Mouse (Mus musculus): ENCODE measurements around the gene Sphk2. TPM values are rescaled to one million over a fixed set of nuclear protein-coding genes. Genes with fewer than 3 reads are reported as not detected.

Sphk2 gene
- polyA plus RNA-seq, 1 experiment from 2014 or later: 25.1 TPM

- H3K27ac ChIP-seq (replicated peaks): no peak overlapping the region
Observed at GRCm38 (mm10) chr7:45723301-45723700, 5.5 kb upstream of the Sphk2 start.

DNA sequence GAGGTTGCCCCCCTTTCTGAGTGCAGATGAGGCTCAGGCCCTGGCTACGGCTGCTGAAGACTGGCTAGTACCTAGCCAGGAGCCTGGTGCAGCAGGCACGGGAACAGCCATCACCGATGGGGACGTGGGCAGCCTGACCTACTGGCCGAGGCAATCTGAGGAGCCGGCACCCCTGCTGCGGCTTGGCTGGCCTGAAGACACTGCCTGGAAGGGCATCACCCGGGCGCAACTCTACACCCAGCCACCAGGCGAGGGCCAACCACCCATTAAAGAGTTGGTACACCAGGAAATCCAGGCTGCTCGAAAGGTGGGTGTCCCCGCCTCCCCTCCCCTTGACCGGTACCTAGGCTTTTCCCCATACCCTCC, 4.5 kb upstream of the Sphk2 start:
- H3K36me3 ChIP-seq: peaks cover 82% of the 10 kb centered on the region
- 78% methylated on average over 13 of the region's 13 CpGs for WGBS
- no peak overlapping the region for H3K27ac ChIP-seq (replicated peaks)
- no peaks in the 10 kb centered on the region for H3K27me3 ChIP-seq
- H3K9ac ChIP-seq: 0 out of 2 replicates have a peak overlapping the region, but pooled peaks have one; percentile 31
- no peak overlapping the region for H3K4me3 ChIP-seq
- no peaks in the 10 kb centered on the region for H3K9me3 ChIP-seq
- no peak overlapping the region for H3K4me2 ChIP-seq
- ATAC-seq (ENCODE audit: low read depth): no peak
- H3K4me1 ChIP-seq (replicated peaks): peaks cover 30% of the 10 kb centered on the region

More at GRCm38 (mm10) chr7:45723301-45723700, 5.5 kb upstream of the Sphk2 start:
- 87% methylated on average over 4 of the region's 4 CpGs for WGBS
- Histone ChIP-seq H3K9me3 (no peaks in the 10 kb centered on the region), H3K4me1 (replicated peaks) (peaks cover 29% of the 10 kb centered on the region), H3K36me3 (peaks cover 84% of the 10 kb centered on the region), H3K4me3 (no peak overlapping the region), H3K9ac (no peak overlapping the region), H3K27me3 (no peaks in the 10 kb centered on the region), H3K4me2 (no peak overlapping the region)
- ATAC-seq (ENCODE audit: low read depth): no peak

GRCm38 (mm10) chr7:45721642-45722347, 4.0 kb upstream of the Sphk2 start:
- H3K27ac ChIP-seq (replicated peaks): no peak overlapping the region
- 67% methylated on average over 13 of the region's 13 CpGs for WGBS
- H3K36me3 ChIP-seq: peaks cover 76% of the 10 kb centered on the region
- ATAC-seq (ENCODE audit: low read depth): no peak
- H3K27me3 ChIP-seq: no peaks in the 10 kb centered on the region
- no peaks in the 10 kb centered on the region for H3K9me3 ChIP-seq
- no peak overlapping the region for H3K4me3 ChIP-seq
- H3K9ac ChIP-seq: 0 out of 2 replicates have a peak overlapping the region, but pooled peaks have one; percentile 31
- no peak overlapping the region for H3K4me2 ChIP-seq
- H3K4me1 ChIP-seq (replicated peaks): peaks cover 35% of the 10 kb centered on the region

DNA sequence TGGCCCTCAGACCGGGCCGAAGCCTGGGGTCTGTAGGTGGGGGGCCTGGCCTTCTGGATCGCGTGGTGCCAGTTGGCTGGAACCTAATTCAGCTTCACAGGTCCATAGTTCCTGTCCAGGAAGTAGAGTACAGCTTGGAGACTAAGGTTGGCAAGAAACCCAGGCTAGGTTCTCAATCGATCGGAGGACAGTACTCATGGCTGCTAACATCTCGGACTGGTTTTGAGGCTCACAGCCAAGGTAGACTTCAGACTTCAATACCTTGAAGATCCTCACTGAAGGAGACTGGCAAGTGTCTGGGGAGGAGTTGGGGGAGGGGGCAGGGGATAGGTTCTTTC, 3.4 kb upstream of the Sphk2 start:
- Histone ChIP-seq H3K9ac (0 out of 2 replicates have a peak overlapping the region, but pooled peaks have one; percentile 22), H3K36me3 (peaks cover 70% of the 10 kb centered on the region)

GRCm38 (mm10) chr7:45720413-45721233, 2.8 kb upstream of the Sphk2 start, which contains the start of gene Fam83e:
Gene Fam83e (plus strand): TSS chr7:45721212.
- H3K4me2 ChIP-seq: no peak within 1 kb of the TSS
- H3K27ac ChIP-seq (replicated peaks): no peak within 1 kb of the TSS
- H3K9me3 ChIP-seq: no peaks in the 10 kb centered on the region
- H3K4me1 ChIP-seq (replicated peaks): peaks cover 47% of the 10 kb centered on the region
- H3K36me3 ChIP-seq: peaks cover 65% of the 10 kb centered on the region
- no peak for ATAC-seq (ENCODE audit: low read depth)
- H3K4me3 ChIP-seq: no peak within 1 kb of the TSS
- 86% methylated on average over 14 of the region's 14 CpGs for WGBS
- no peaks in the 10 kb centered on the region for H3K27me3 ChIP-seq
- peak within 1 kb of the TSS; percentile 96; the same call in 1 of the 2 replicates for H3K9ac ChIP-seq

More for the DNA sequence above, 3.4 kb upstream of the Sphk2 start:
- 79% methylated on average over 7 of the region's 7 CpGs for WGBS
- H3K27me3 ChIP-seq: no peaks in the 10 kb centered on the region
- no peak overlapping the region for H3K4me3 ChIP-seq
- H3K4me1 ChIP-seq (replicated peaks): peaks cover 41% of the 10 kb centered on the region
- H3K27ac ChIP-seq (replicated peaks): no peak overlapping the region
- no peak overlapping the region for H3K4me2 ChIP-seq
- H3K9me3 ChIP-seq: no peaks in the 10 kb centered on the region
- ATAC-seq (ENCODE audit: low read depth): no peak

DNA sequence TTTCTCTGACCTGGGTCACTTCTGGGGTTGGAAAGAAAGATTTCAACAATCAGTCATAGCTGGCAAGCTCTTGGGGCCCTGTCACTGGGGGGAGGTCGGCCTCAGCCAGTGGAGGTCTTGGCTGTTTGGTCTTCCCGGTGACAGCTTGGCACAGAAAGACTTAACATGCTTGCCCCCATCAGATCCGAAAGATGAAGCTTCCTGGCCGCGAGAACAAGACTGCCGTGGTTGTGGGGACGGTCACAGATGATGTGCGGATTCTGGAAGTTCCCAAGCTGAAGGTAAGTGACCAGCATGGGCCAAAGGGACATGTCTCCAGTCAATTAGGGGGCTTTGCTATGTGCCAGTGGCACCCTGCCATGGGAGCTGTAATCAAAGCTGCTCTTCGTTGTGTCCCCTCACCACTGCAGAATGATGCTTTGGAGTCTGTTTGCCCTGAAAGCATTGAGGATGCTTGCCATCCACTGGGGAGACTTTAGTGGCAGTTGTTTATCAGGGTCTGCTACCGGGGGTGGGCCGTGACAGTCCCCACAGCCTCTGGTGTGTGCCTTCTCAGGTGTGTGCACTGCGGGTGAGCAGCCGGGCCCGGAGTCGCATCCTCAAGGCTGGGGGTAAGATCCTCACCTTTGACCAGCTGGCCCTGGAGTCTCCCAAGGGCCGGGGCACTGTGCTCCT, 2.1 kb upstream of the Sphk2 start:
- peak overlapping the region; percentile 96; the same call in 1 of the 2 replicates for H3K9ac ChIP-seq
- H3K4me3 ChIP-seq: peak overlapping the region; percentile 90; the same call in 1 of the 2 replicates
- H3K4me1 ChIP-seq (replicated peaks): peaks cover 50% of the 10 kb centered on the region
- H3K27me3 ChIP-seq: no peaks in the 10 kb centered on the region
- H3K27ac ChIP-seq (replicated peaks): no peak overlapping the region
- peak overlapping the region; percentile 91; the same call in 1 of the 2 replicates for H3K4me2 ChIP-seq
- 92% methylated on average over 16 of the region's 16 CpGs for WGBS
- peaks cover 57% of the 10 kb centered on the region for H3K36me3 ChIP-seq
- ATAC-seq (ENCODE audit: low read depth): no peak
- H3K9me3 ChIP-seq: no peaks in the 10 kb centered on the region

GRCm38 (mm10) chr7:45719180-45719579, 1.4 kb upstream of the Sphk2 start:
- 88% methylated on average over 10 of the region's 10 CpGs for WGBS
- H3K36me3 ChIP-seq: peaks cover 50% of the 10 kb centered on the region

GRCm38 (mm10) chr7:45718331-45718730, 529 bp upstream of the Sphk2 start:
- Histone ChIP-seq H3K4me3 (peak overlapping the region; percentile 90), H3K9me3 (no peaks in the 10 kb centered on the region), H3K9ac (peak overlapping the region; percentile 96), H3K4me2 (peak overlapping the region; percentile 91), H3K27ac (replicated peaks) (peak overlapping the region; percentile 92), H3K27me3 (no peaks in the 10 kb centered on the region), H3K4me1 (replicated peaks) (peaks cover 62% of the 10 kb centered on the region), H3K36me3 (peaks cover 47% of the 10 kb centered on the region)
- no peak for ATAC-seq (ENCODE audit: low read depth)
- WGBS: under 1% methylated on average over 20 of the region's 20 CpGs

More at GRCm38 (mm10) chr7:45719180-45719579, 1.4 kb upstream of the Sphk2 start:
- ATAC-seq (ENCODE audit: low read depth): no peak
- Histone ChIP-seq H3K4me1 (replicated peaks) (peaks cover 57% of the 10 kb centered on the region), H3K4me2 (peak overlapping the region; percentile 91), H3K27ac (replicated peaks) (no peak overlapping the region), H3K9ac (peak overlapping the region; percentile 96), H3K27me3 (no peaks in the 10 kb centered on the region), H3K4me3 (peak overlapping the region; percentile 90), H3K9me3 (no peaks in the 10 kb centered on the region)

DNA sequence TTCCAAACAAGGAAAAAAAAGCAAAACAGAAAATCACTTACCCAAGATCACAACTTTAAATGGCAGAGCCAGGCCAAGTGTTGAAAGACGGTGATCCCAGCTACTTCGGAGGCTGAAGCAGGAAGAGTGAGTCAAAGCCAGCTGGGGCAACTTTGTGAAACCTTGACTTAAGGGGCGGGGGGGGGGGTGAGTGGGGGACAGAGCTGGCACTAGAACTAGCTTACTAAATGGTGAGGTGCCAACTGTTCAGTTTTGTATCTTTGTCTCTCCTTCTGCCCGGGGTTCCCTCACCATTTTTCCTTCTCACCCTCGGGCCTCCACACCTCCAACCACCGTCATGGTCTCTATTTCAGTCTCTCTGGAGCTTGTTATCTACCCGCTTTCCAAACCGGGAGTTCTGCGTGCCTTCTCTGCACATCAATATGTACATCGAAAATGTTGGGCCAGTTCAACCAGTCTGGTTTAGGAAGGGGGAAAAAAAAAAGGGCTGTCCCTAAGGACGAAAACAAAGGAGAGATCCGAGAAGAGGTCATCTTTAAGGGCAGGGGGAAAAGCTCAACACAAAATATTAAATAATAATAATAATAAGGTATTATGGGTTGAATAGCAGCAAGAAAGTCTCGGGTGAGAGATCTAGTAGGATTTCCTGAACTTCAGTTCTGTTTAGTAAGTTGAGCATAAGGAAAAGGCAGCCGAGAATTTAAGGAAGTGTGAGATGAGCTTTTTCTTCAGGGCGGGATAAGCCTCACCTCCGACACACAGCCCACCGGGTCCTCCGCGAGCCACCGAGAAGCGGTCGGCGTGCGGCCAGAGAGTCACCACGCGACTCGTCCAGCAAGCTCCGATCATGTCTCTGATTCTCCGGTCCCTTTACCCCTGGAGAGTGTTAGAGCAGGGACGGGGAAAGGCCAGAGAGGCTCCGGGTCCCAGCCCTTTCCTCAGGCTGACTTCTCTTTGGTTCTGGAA, 567 bp downstream of the Sphk2 start:
- Histone ChIP-seq H3K4me3 (peak overlapping the region; percentile 90), H3K4me2 (peak overlapping the region; percentile 82), H3K36me3 (peaks cover 47% of the 10 kb centered on the region), H3K27me3 (no peaks in the 10 kb centered on the region), H3K27ac (replicated peaks) (peak overlapping the region; percentile 88), H3K9me3 (no peaks in the 10 kb centered on the region), H3K4me1 (replicated peaks) (peaks cover 62% of the 10 kb centered on the region), H3K9ac (peak overlapping the region; percentile 86)
- WGBS: 13% methylated on average over 31 of the region's 31 CpGs
- peak; percentile 21 for ATAC-seq (ENCODE audit: low read depth)

GRCm38 (mm10) chr7:45716460-45716857, 1.3 kb downstream of the Sphk2 start:
- Histone ChIP-seq H3K27ac (replicated peaks) (no peak overlapping the region), H3K36me3 (peaks cover 47% of the 10 kb centered on the region), H3K9ac (peak overlapping the region; percentile 61; the same call in 1 of the 2 replicates), H3K4me1 (replicated peaks) (peaks cover 57% of the 10 kb centered on the region), H3K4me3 (peak overlapping the region; percentile 90), H3K4me2 (peak overlapping the region; percentile 82), H3K9me3 (no peaks in the 10 kb centered on the region), H3K27me3 (no peaks in the 10 kb centered on the region)
- WGBS: 86% methylated on average over 3 of the region's 3 CpGs
- ATAC-seq (ENCODE audit: low read depth): no peak

Measured in neural tube, embryonic 13.5 days (tissue).